Mouse (Mus musculus) spleen, adult 2 months (tissue): ENCODE measurements around the gene Dtx4. TPM values are rescaled to one million over a fixed set of nuclear protein-coding genes. Genes with fewer than 3 reads are reported as not detected.

Source experiments
- DNase-seq, 2 experiments: peaks; one replicate each; pipeline versions ENCODE4 v3.0.0 to v3.0.0-alpha.2; 2012 to 2021; ENCODE audit warnings: low spot score in 2 of 2, low read depth in 1 of 2
- H3K27ac ChIP-seq: fragments of 200-500 bp; 2 replicates; pipeline ENCODE4 v1.5.1; 2012; ENCODE audit warnings: low read length, inconsistent platforms; ENCODE audit not compliant: insufficient read depth
- H3K27me3 ChIP-seq: fragments of 200-500 bp; 2 replicates; pipeline ENCODE4 v1.6.1; 2012; ENCODE audit warnings: mild to moderate bottlenecking, moderate library complexity, low read length, inconsistent platforms; ENCODE audit not compliant: control insufficient read depth, insufficient read depth
- H3K36me3 ChIP-seq: fragments of 200-500 bp; 2 replicates; pipeline ENCODE4 v1.6.1; 2012; ENCODE audit warnings: mild to moderate bottlenecking, low read length, inconsistent platforms; ENCODE audit not compliant: control insufficient read depth, insufficient read depth
- H3K4me1 ChIP-seq: fragments of 200-500 bp; 2 replicates; pipeline ENCODE4 v1.6.1; 2011; ENCODE audit warnings: inconsistent platforms; ENCODE audit not compliant: control insufficient read depth, insufficient read depth, insufficient read length
- H3K4me3 ChIP-seq: fragments of 200-500 bp; 2 replicates; pipeline ENCODE4 v1.5.1; 2011; ENCODE audit warnings: mild to moderate bottlenecking, inconsistent platforms; ENCODE audit not compliant: insufficient read depth, insufficient read length; ENCODE audit errors: extremely low read depth
- CTCF ChIP-seq: fragments of 200-500 bp; IDR thresholded peaks from 2 replicates; pipeline ENCODE4 v1.5.1; 2011; ENCODE audit warnings: mild to moderate bottlenecking, inconsistent platforms; ENCODE audit not compliant: insufficient read depth, insufficient read length, insufficient replicate concordance; ENCODE audit errors: extremely low read depth
- POLR2A ChIP-seq: fragments of 200-500 bp; IDR thresholded peaks from 2 replicates; pipeline ENCODE4 v1.6.1; 2011; ENCODE audit warnings: low read depth, low read length, inconsistent platforms
- WGBS: fragments of 180-500 bp; shearing (Covaris S2); methylation state at CpG from one replicate; pipeline ENCODE4 v1.1.7; 2018; 5-methylcytosine and 5-hydroxymethylcytosine counted together
- polyA plus RNA-seq: library from polyadenylated mRNA; depleted of rRNA; stranded (reverse); fragments of >200 nt; gene quantifications from 2 replicates; pipeline ENCODE4 v1.2.3, GENCODE M21; 2012

Dtx4 gene
- polyA plus RNA-seq, 1 experiment = 4.3 TPM

- no peaks in the 10 kb centered on the region for H3K36me3 ChIP-seq
- peak overlapping the region; percentile 68; the same call in 1 of the 2 replicates for H3K27ac ChIP-seq
- H3K4me3 ChIP-seq = no peak overlapping the region
- H3K27me3 ChIP-seq = no peaks in the 10 kb centered on the region
- DNase-seq = no peak
- H3K4me1 ChIP-seq = peaks cover 10% of the 10 kb centered on the region
- WGBS = 59% methylated on average over 1 of the region's 1 CpGs
- TF ChIP-seq POLR2A (no peak), CTCF (no peak)
Measured at GRCm38 (mm10) chr19:12539975-12540374, 38.7 kb upstream of the Dtx4 start.

DNA sequence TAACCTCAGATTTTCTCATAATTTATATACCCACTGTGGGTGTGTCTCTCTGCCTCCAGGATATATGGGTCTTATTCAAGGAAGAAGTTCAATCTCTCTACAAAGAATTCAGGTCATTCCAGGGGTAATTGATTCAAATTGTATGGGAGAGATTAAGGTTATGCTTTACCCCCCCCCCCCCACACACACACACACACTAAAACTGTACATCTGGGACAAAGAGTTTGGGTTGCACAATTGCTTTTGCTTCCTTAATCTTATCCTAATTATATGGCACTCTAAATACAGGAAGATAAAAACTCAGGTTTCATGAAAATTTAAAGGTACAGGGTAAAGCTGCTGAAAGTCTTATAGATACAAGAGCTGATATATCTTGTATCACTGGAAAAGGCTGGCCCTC, 35.9 kb upstream of the Dtx4 start:
- H3K27me3 ChIP-seq = no peaks in the 10 kb centered on the region
- no peak for DNase-seq
- H3K4me1 ChIP-seq = peaks cover 10% of the 10 kb centered on the region
- TF ChIP-seq POLR2A = no peak
- no peak for TF ChIP-seq CTCF
- H3K4me3 ChIP-seq = no peak overlapping the region
- no peak overlapping the region for H3K27ac ChIP-seq
- H3K36me3 ChIP-seq = peaks cover 5% of the 10 kb centered on the region

- no peaks in the 10 kb centered on the region; the same call in 1 of the 2 replicates for H3K36me3 ChIP-seq
Measured at GRCm38 (mm10) chr19:12523377-12523776, 22.1 kb upstream of the Dtx4 start.

GRCm38 (mm10) chr19:12518541-12518890, 17.3 kb upstream of the Dtx4 start:
- no peak for DNase-seq
- no peaks in the 10 kb centered on the region for H3K36me3 ChIP-seq
- no peak overlapping the region for H3K4me3 ChIP-seq
- H3K27me3 ChIP-seq = no peaks in the 10 kb centered on the region
- H3K27ac ChIP-seq = no peak overlapping the region
- H3K4me1 ChIP-seq = 0 out of 2 replicates have a peak, but pooled peaks cover 4% of the 10 kb centered on the region
- TF ChIP-seq POLR2A = no peak
- no peak for TF ChIP-seq CTCF

More at GRCm38 (mm10) chr19:12523377-12523776, 22.1 kb upstream of the Dtx4 start:
- no peak for TF ChIP-seq POLR2A
- no peak for TF ChIP-seq CTCF
- DNase-seq = no peak
- Histone ChIP-seq H3K27ac (no peak overlapping the region), H3K4me1 (peaks cover 4% of the 10 kb centered on the region; the same call in 1 of the 2 replicates), H3K4me3 (no peak overlapping the region), H3K27me3 (no peaks in the 10 kb centered on the region)
- WGBS = 88% methylated on average over 4 of the region's 4 CpGs

DNA sequence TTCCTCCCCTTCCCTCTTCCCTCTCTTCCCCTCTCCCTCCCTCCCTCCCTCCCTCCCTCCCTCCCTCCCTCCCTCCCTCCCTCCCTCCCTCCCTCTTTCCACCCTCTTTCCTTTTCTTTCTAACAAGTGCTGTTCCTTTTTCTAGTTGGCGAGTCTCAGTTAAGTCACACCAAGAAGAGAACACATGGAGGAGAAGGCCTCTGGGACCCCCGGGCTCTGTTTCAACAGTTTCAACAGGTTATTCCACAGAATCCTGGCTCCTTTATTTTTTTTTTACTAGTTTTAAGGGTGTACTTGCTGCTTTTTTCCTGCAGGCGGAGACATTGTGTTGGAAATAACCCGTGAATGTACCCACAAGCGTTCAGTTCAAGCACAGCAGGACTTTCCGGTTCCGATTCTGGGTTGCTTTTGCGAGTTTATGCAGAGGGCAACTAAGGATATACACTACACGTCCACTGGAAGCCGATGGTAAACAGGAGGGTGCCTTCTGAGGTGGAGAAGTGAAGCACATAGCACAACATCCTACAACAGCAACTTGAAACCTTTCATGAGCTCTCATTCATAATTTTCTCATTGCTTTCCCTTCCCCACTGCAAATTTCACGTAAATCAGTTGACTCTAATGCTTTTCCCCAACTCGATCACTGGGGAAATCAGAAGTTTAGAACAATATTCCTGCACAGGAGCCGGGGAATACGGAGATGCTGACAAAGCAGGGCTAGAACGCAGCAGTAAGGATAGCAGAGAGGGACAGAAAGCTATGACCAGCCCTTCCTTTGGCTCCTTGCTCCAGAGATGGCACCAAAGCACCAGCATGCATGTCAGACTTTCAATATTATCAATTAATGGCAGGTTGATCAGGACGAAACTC, 16.7 kb upstream of the Dtx4 start:
- peak; percentile 37 to 44 for DNase-seq
- TF ChIP-seq POLR2A (no peak), CTCF (peak; percentile 51; the same call in 1 of the 2 replicates)
- Histone ChIP-seq H3K27me3 (no peaks in the 10 kb centered on the region), H3K27ac (no peak overlapping the region), H3K36me3 (no peaks in the 10 kb centered on the region), H3K4me1 (0 out of 2 replicates have a peak, but pooled peaks cover 4% of the 10 kb centered on the region), H3K4me3 (peak overlapping the region; percentile 43)
- 3% methylated on average over 16 of the region's 16 CpGs for WGBS

GRCm38 (mm10) chr19:12514621-12515020, 13.4 kb upstream of the Dtx4 start:
- no peak for DNase-seq
- H3K4me1 ChIP-seq = 0 out of 2 replicates have a peak, but pooled peaks cover 4% of the 10 kb centered on the region
- no peaks in the 10 kb centered on the region for H3K36me3 ChIP-seq
- H3K27ac ChIP-seq = no peak overlapping the region
- TF ChIP-seq CTCF (no peak), POLR2A (no peak)
- H3K4me3 ChIP-seq = no peak overlapping the region
- no peaks in the 10 kb centered on the region for H3K27me3 ChIP-seq

DNA sequence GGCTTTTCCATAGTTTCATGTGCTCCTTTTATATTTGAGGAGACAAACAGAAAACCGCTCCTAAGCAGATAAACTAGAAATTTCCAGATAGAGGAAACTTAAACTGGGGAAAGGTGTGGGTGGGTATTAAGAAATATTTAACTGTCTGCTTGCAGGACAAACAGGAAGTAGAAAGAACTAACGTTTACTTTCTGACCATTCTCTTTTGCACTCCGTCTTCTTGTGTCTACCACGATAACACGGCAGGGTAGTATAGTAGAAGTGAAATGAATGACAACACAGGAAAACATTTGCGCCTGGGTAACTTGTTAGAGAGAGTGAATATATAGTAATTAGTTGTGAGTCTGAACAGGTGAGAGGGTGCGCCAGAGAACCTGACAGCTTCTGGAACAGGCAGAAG, 1.5 kb upstream of the Dtx4 start:
- Histone ChIP-seq H3K36me3 (no peaks in the 10 kb centered on the region), H3K27me3 (peaks cover 2% of the 10 kb centered on the region; the same call in 1 of the 2 replicates), H3K4me1 (no peaks in the 10 kb centered on the region), H3K4me3 (no peak overlapping the region), H3K27ac (no peak overlapping the region)
- no peak for DNase-seq
- no peak for TF ChIP-seq CTCF
- TF ChIP-seq POLR2A = no peak
- 82% methylated on average over 7 of the region's 7 CpGs for WGBS
